ENCODE assay signal across 9 mouse cellular contexts in genomic region chr3:51908437-51908990, GRCm38 (mm10).
DNase-seq lines count a peak whose midpoint lies in the region; ATAC-seq and TF ChIP-seq lines count a peak whose summit lies in the region.
"Had no signal": no experiment of that assay in that cellular context is flagged by ENCODE, and none has a peak within 500 bp of the region (broad histone marks: within the 10 kb centered on the region; RNA-seq: fewer than 3 reads in every experiment).

No protein-coding gene starts in this region.

- ATAC-seq in intestine, embryonic 16.5 days, result peak; percentile 35; the same call in 1 of the 2 replicates
- no peak for ATAC-seq in megakaryocyte-erythroid progenitor cell, adult 5-6 weeks (replicated peaks; ENCODE audit: low FRiP score, low TSS enrichment, poor library complexity, severe bottlenecking)

- H3K27ac ChIP-seq in intestine, embryonic 16.5 days (ENCODE audit: low read length), result no peak overlapping the region

- TF ChIP-seq CTCF in brain, embryonic 14.5 days (IDR thresholded peaks at IDR 0.05; ENCODE audit: borderline replicate concordance, extremely low read depth, insufficient read depth, insufficient read length), result no peak

- no peaks in the 10 kb centered on the region for H3K36me3 ChIP-seq in intestine, embryonic 16.5 days (ENCODE audit: control insufficient read depth, insufficient read depth, low read length)

- no peak for TF ChIP-seq POLR2A in brain, embryonic 14.5 days (IDR thresholded peaks at IDR 0.05; ENCODE audit: borderline replicate concordance, extremely low read depth, insufficient read depth, insufficient read length, poor library complexity, severe bottlenecking)

- no peak overlapping the region for H3K4me3 ChIP-seq in intestine, embryonic 16.5 days (ENCODE audit: low read length)

- 34% methylated on average over 14 of the region's 14 CpGs for WGBS in intestine, embryonic 16.5 days

- H3K27me3 ChIP-seq in intestine, embryonic 16.5 days (replicated peaks; ENCODE audit: control insufficient read depth, insufficient read depth, low read length), result no peaks in the 10 kb centered on the region

- peaks cover 12% of the 10 kb centered on the region for H3K4me1 ChIP-seq in intestine, embryonic 16.5 days (ENCODE audit: control insufficient read depth, insufficient read depth, low read length)

- H3K9me3 ChIP-seq in intestine, embryonic 16.5 days (ENCODE audit: control insufficient read depth, low read length), result no peaks in the 10 kb centered on the region

- peak; percentile 25 for DNase-seq in kidney, adult 9 months
- DNase-seq in kidney, adult 11 months, result no peak
- peak; percentile 69 for DNase-seq in brain, embryonic 14.5 days (ENCODE audit: low read depth)
- peak; percentile 55 for DNase-seq in retina, embryonic 14.5 days (ENCODE audit: low spot score)
- DNase-seq in layer of hippocampus, adult 11-12 months (ENCODE audit: low spot score), result no peak
- no peak for DNase-seq in frontal cortex, adult 2 months (ENCODE audit: extremely low spot score in 1 of 2, low spot score in 1 of 2)
- DNase-seq: cerebellum, adult 11-12 months had no signal

- H3K4me2 ChIP-seq in intestine, embryonic 16.5 days (ENCODE audit: low read depth, low read length), result no peak overlapping the region

- no peak overlapping the region for H3K9ac ChIP-seq in intestine, embryonic 16.5 days (ENCODE audit: low read depth, low read length)

Comparison
In these comparisons a context has a peak if more than half of its experiments do, and no peak if none do; other contexts are left out.
1. DNase-seq: peak in kidney, adult 9 months (single experiment), brain, embryonic 14.5 days (single experiment) and retina, embryonic 14.5 days (single experiment); none in kidney, adult 11 months (single experiment), layer of hippocampus, adult 11-12 months (single experiment) and frontal cortex, adult 2 months (0 of 2).